Mouse (Mus musculus): ENCODE results near the gene Alms1. TPM values are rescaled to one million over a fixed set of nuclear protein-coding genes. Genes with fewer than 3 reads are reported as not detected.

Gene Alms1
- polyA plus RNA-seq, 1 experiment from 2014 or later, result 8.9 TPM

DNA sequence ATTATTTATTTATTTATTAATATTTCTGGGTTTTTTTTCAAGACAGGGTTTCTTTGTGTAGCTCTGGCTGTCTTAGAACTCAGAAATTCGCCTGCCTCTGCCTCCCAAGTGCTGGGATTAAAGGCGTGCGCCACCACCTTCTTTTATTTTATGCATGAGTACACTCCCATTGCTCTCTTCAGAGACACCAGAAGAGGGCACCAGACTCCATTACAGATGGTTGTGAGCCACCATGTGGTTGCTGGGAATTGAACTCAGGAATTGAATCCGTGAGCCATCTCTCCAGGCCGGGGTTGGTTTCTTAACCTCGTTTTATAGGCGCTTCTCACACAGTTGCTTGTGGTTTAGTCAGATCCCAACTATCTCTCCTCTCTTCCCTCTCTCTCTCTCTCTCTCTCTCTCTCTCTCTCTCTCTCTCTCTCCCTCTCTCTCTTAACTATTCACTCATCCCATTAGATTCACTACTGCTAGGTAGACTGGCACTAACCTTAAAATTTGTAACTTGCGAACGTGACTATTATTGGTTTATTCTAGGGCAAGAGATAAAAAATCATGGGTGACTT lies 445 bp upstream of the Alms1 start:
- Histone ChIP-seq H3K4me1 (ENCODE audit: control insufficient read depth, insufficient read depth, low read length) (peaks cover 18% of the 10 kb centered on the region; the same call in 1 of the 2 replicates), H3K9ac (replicated peaks; ENCODE audit: low read depth, low read length) (no peak overlapping the region), H3K9me3 (ENCODE audit: control insufficient read depth, low read depth, low read length) (no peaks in the 10 kb centered on the region), H3K27me3 (ENCODE audit: control insufficient read depth, insufficient read depth, low read length) (no peaks in the 10 kb centered on the region), H3K4me2 (replicated peaks; ENCODE audit: low read depth, low read length) (peak overlapping the region; percentile 75), H3K36me3 (ENCODE audit: control insufficient read depth, insufficient read depth, low read length) (no peaks in the 10 kb centered on the region), H3K4me3 (ENCODE audit: low read depth, low read length) (peak overlapping the region; percentile 83), H3K27ac (ENCODE audit: low read length) (no peak overlapping the region)
- 37% methylated on average over 9 of the region's 9 CpGs for WGBS
- ATAC-seq (ENCODE audit: insufficient number of reproducible peaks, insufficient read depth, low FRiP score, low read depth), result no peak

DNA sequence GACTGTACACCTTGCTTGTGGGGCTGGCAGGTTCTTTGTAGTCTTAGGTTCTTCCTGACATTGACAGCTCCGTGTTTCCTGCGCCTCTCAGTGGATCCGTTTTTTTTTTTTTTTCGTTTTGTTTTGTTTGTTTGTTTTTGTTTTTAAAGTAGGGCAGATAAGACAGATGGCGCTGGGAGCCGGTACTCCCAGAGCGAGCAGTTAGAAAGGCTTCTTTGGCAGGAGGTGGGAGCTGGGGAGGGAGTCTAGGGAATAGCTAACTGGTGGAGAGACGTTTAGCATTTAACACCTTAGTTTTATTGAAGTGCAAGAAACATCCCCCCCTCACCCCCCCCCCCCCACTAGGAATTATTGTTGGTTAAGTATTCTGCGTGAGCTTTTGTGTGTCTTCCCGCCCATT lies 833 bp downstream of the Alms1 start:
- Histone ChIP-seq H3K36me3 (ENCODE audit: control insufficient read depth, insufficient read depth, low read length) (no peaks in the 10 kb centered on the region), H3K9ac (replicated peaks; ENCODE audit: low read depth, low read length) (peak overlapping the region; percentile 66), H3K9me3 (ENCODE audit: control insufficient read depth, low read depth, low read length) (no peaks in the 10 kb centered on the region), H3K27me3 (ENCODE audit: control insufficient read depth, insufficient read depth, low read length) (no peaks in the 10 kb centered on the region), H3K4me1 (ENCODE audit: control insufficient read depth, insufficient read depth, low read length) (peaks cover 18% of the 10 kb centered on the region; the same call in 1 of the 2 replicates), H3K4me2 (replicated peaks; ENCODE audit: low read depth, low read length) (peak overlapping the region; percentile 75), H3K4me3 (ENCODE audit: low read depth, low read length) (peak overlapping the region; percentile 83), H3K27ac (ENCODE audit: low read length) (peak overlapping the region; percentile 82; the same call in 1 of the 2 replicates)
- no peak for ATAC-seq (ENCODE audit: insufficient number of reproducible peaks, insufficient read depth, low FRiP score, low read depth)
- WGBS, result under 1% methylated on average over 10 of the region's 10 CpGs

DNA sequence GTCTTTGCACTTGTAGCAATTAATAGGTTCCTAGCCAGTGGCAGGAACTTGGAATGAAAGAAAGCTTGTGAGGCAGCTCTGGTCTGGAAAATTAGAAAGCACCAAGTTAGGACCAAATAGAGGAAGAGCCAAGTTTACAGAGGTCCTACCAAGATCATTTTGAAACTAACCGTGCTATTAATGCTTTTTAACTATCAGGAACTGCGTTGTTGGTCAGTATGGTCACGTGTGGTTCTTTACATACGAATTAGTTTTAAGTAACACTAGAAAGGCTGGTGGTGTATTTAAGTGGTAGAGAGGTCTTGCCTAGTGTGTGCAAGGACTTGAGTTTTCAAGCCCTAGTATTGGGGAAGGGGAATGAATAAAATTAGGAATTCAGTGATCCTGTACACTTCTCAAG lies 1.2 kb downstream of the Alms1 start:
- Histone ChIP-seq H3K4me2 (replicated peaks; ENCODE audit: low read depth, low read length) (peak overlapping the region; percentile 75), H3K4me1 (ENCODE audit: control insufficient read depth, insufficient read depth, low read length) (peaks cover 18% of the 10 kb centered on the region; the same call in 1 of the 2 replicates), H3K27ac (ENCODE audit: low read length) (no peak overlapping the region), H3K27me3 (ENCODE audit: control insufficient read depth, insufficient read depth, low read length) (no peaks in the 10 kb centered on the region), H3K9me3 (ENCODE audit: control insufficient read depth, low read depth, low read length) (no peaks in the 10 kb centered on the region), H3K4me3 (ENCODE audit: low read depth, low read length) (peak overlapping the region; percentile 83), H3K36me3 (ENCODE audit: control insufficient read depth, insufficient read depth, low read length) (no peaks in the 10 kb centered on the region), H3K9ac (replicated peaks; ENCODE audit: low read depth, low read length) (0 out of 2 replicates have a peak overlapping the region, but pooled peaks have one; percentile 25)
- no peak for ATAC-seq (ENCODE audit: insufficient number of reproducible peaks, insufficient read depth, low FRiP score, low read depth)
- 11% methylated on average over 4 of the region's 4 CpGs for WGBS

DNA sequence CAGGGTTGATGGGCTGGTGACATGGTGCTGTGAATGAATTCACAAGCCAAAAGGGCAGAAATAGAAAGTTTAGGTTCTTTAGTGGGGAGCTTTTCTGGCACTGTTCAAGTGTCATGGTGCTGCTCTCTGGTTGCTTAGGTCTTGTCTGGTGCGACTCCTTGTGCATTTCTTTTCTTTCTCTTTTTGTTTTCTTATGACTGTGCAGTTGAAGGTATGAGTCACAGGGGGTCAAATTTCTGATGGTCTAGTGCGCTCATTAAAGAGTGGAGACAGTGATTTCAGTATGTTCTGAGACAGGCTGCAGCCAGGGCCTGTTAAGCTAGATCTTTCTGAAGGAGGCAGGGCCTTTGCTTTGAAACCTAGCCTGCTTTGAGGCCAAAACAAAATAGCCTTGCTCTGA lies 2.8 kb downstream of the Alms1 start:
- no peak overlapping the region for H3K9ac ChIP-seq (replicated peaks; ENCODE audit: low read depth, low read length)
- H3K27ac ChIP-seq (ENCODE audit: low read length), result no peak overlapping the region
- ATAC-seq (ENCODE audit: insufficient number of reproducible peaks, insufficient read depth, low FRiP score, low read depth), result no peak
- H3K9me3 ChIP-seq (ENCODE audit: control insufficient read depth, low read depth, low read length), result no peaks in the 10 kb centered on the region
- no peaks in the 10 kb centered on the region for H3K27me3 ChIP-seq (ENCODE audit: control insufficient read depth, insufficient read depth, low read length)
- WGBS, result 69% methylated on average over 2 of the region's 2 CpGs
- H3K4me1 ChIP-seq (ENCODE audit: control insufficient read depth, insufficient read depth, low read length), result peaks cover 18% of the 10 kb centered on the region; the same call in 1 of the 2 replicates
- no peaks in the 10 kb centered on the region for H3K36me3 ChIP-seq (ENCODE audit: control insufficient read depth, insufficient read depth, low read length)
- H3K4me3 ChIP-seq (ENCODE audit: low read depth, low read length), result no peak overlapping the region
- no peak overlapping the region for H3K4me2 ChIP-seq (replicated peaks; ENCODE audit: low read depth, low read length)

DNA sequence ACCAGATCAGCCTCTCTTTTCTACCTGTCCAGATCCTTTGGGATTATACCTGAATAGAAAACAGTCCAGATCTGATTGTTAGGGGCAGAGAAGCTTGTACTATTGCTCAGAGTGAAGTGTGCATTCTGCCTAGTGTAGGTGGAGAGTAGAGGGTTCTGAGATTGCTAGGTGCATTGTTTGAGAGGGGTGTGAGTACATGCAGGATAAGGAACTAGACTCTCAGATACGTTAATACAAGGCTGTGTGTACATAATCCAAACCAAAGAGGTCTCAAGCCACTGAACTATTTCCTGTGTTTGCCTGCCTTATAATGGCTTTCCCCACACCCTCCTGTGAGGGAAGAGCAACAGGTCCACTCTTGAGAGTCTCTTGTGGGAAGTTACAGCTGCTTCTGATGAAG lies 12.0 kb downstream of the Alms1 start:
- Histone ChIP-seq H3K4me3 (ENCODE audit: low read depth, low read length) (no peak overlapping the region), H3K9me3 (ENCODE audit: control insufficient read depth, low read depth, low read length) (no peaks in the 10 kb centered on the region), H3K27ac (ENCODE audit: low read length) (no peak overlapping the region), H3K9ac (replicated peaks; ENCODE audit: low read depth, low read length) (no peak overlapping the region), H3K36me3 (ENCODE audit: control insufficient read depth, insufficient read depth, low read length) (no peaks in the 10 kb centered on the region), H3K27me3 (ENCODE audit: control insufficient read depth, insufficient read depth, low read length) (no peaks in the 10 kb centered on the region), H3K4me1 (ENCODE audit: control insufficient read depth, insufficient read depth, low read length) (no peaks in the 10 kb centered on the region), H3K4me2 (replicated peaks; ENCODE audit: low read depth, low read length) (no peak overlapping the region)
- 23% methylated on average over 1 of the region's 1 CpGs for WGBS
- ATAC-seq (ENCODE audit: insufficient number of reproducible peaks, insufficient read depth, low FRiP score, low read depth), result no peak

DNA sequence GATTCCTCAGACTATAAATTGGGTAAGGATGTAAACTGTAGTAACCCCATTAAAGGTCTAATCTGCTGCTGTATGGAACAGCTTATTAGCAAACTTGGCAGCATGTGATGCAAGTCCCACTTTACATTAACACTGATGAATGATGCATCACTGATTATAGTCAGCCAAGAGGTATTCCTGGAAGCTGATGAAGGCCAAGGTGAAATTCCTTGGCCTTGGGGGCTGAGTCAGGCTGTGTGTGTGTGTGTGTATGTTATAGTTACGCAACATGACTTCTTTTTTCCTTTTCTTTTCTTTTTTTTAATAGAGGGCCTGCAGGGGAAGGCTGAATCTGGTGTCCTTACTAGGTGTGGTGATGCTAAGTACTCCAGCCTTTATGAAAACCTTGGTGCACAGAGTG lies 23.2 kb downstream of the Alms1 start:
- 96% methylated on average over 1 of the region's 1 CpGs for WGBS
- no peaks in the 10 kb centered on the region for H3K9me3 ChIP-seq (ENCODE audit: control insufficient read depth, low read depth, low read length)
- H3K36me3 ChIP-seq (ENCODE audit: control insufficient read depth, insufficient read depth, low read length), result peaks cover 24% of the 10 kb centered on the region
- H3K4me3 ChIP-seq (ENCODE audit: low read depth, low read length), result no peak overlapping the region
- ATAC-seq (ENCODE audit: insufficient number of reproducible peaks, insufficient read depth, low FRiP score, low read depth), result no peak
- H3K4me1 ChIP-seq (ENCODE audit: control insufficient read depth, insufficient read depth, low read length), result no peaks in the 10 kb centered on the region
- H3K4me2 ChIP-seq (replicated peaks; ENCODE audit: low read depth, low read length), result no peak overlapping the region
- H3K9ac ChIP-seq (replicated peaks; ENCODE audit: low read depth, low read length), result no peak overlapping the region
- no peaks in the 10 kb centered on the region for H3K27me3 ChIP-seq (ENCODE audit: control insufficient read depth, insufficient read depth, low read length)
- H3K27ac ChIP-seq (ENCODE audit: low read length), result no peak overlapping the region

DNA sequence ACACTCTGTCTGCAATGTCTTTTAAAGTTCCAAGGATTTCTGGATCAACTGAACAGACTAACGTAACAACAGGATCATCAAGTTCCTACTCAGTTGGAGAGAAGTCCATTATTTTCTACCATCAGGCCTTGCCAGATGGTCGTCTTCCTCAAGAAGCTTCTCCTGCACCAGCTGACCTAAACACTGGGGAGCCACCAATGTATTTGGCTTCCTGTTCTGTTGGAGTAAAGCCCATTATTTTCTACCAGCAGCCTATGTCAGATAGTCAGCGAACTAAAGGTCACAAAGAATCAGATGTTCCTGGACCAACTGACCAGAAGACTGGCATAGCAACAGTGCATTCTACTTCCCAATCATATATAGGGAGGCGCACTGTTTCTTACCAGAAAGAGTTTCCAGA lies 33.5 kb downstream of the Alms1 start:
- H3K4me3 ChIP-seq (ENCODE audit: low read depth, low read length), result no peak overlapping the region
- no peak overlapping the region for H3K9ac ChIP-seq (replicated peaks; ENCODE audit: low read depth, low read length)
- no peak overlapping the region for H3K27ac ChIP-seq (ENCODE audit: low read length)
- 94% methylated on average over 4 of the region's 4 CpGs for WGBS
- no peaks in the 10 kb centered on the region for H3K4me1 ChIP-seq (ENCODE audit: control insufficient read depth, insufficient read depth, low read length)
- no peaks in the 10 kb centered on the region for H3K27me3 ChIP-seq (ENCODE audit: control insufficient read depth, insufficient read depth, low read length)
- no peak for ATAC-seq (ENCODE audit: insufficient number of reproducible peaks, insufficient read depth, low FRiP score, low read depth)
- peaks cover 41% of the 10 kb centered on the region for H3K36me3 ChIP-seq (ENCODE audit: control insufficient read depth, insufficient read depth, low read length)
- H3K9me3 ChIP-seq (ENCODE audit: control insufficient read depth, low read depth, low read length), result no peaks in the 10 kb centered on the region
- H3K4me2 ChIP-seq (replicated peaks; ENCODE audit: low read depth, low read length), result no peak overlapping the region

DNA sequence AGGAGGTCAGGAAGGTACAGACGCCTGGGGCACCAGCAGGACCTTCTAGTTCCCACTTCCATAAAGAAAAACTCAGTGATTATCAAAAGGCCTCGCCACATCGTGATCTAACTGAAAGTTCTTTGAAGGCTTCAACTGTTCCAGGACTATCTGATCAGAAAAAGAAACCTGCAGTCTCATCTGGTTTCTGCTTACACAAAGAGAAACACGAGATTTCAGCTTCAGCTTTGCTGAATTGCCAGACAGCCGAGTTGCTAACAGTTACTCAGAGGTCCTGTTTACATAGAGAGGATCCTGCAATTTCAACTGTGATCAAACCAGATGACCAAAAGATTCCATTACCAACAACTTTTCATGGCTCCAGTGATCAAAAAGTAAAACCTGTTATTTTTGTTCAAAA lies 34.3 kb downstream of the Alms1 start:
- H3K27me3 ChIP-seq (ENCODE audit: control insufficient read depth, insufficient read depth, low read length), result no peaks in the 10 kb centered on the region
- H3K27ac ChIP-seq (ENCODE audit: low read length), result no peak overlapping the region
- H3K4me1 ChIP-seq (ENCODE audit: control insufficient read depth, insufficient read depth, low read length), result no peaks in the 10 kb centered on the region
- ATAC-seq (ENCODE audit: insufficient number of reproducible peaks, insufficient read depth, low FRiP score, low read depth), result no peak
- no peak overlapping the region for H3K4me3 ChIP-seq (ENCODE audit: low read depth, low read length)
- peaks cover 37% of the 10 kb centered on the region for H3K36me3 ChIP-seq (ENCODE audit: control insufficient read depth, insufficient read depth, low read length)
- no peak overlapping the region for H3K4me2 ChIP-seq (replicated peaks; ENCODE audit: low read depth, low read length)
- no peaks in the 10 kb centered on the region for H3K9me3 ChIP-seq (ENCODE audit: control insufficient read depth, low read depth, low read length)
- H3K9ac ChIP-seq (replicated peaks; ENCODE audit: low read depth, low read length), result no peak overlapping the region
- WGBS, result 84% methylated on average over 5 of the region's 5 CpGs

DNA sequence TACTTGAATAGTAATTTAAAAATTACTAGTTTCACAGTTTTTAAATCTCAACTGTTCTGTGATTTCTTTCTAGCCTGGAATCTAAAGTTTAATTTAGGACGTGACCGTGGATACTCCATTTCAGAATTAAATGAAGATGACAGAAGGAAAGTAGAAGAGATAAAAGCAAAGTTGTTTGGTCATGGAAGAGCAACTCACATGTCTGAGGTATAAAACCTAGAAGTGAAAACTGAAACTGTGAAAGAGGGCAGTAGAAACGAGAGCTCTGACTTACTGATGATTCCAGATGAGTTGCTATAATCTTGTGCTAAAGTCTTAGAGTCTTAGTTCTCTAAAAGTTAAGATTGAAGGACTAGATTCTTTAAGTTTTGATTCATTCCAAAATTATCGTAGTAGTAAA lies 37.2 kb downstream of the Alms1 start:
- Histone ChIP-seq H3K36me3 (ENCODE audit: control insufficient read depth, insufficient read depth, low read length) (peaks cover 39% of the 10 kb centered on the region), H3K4me3 (ENCODE audit: low read depth, low read length) (no peak overlapping the region), H3K4me1 (ENCODE audit: control insufficient read depth, insufficient read depth, low read length) (no peaks in the 10 kb centered on the region), H3K9me3 (ENCODE audit: control insufficient read depth, low read depth, low read length) (no peaks in the 10 kb centered on the region), H3K27ac (ENCODE audit: low read length) (no peak overlapping the region), H3K4me2 (replicated peaks; ENCODE audit: low read depth, low read length) (no peak overlapping the region), H3K9ac (replicated peaks; ENCODE audit: low read depth, low read length) (no peak overlapping the region), H3K27me3 (ENCODE audit: control insufficient read depth, insufficient read depth, low read length) (no peaks in the 10 kb centered on the region)
- WGBS, result 94% methylated on average over 4 of the region's 4 CpGs
- no peak for ATAC-seq (ENCODE audit: insufficient number of reproducible peaks, insufficient read depth, low FRiP score, low read depth)
